Mouse (Mus musculus) spleen, adult 2 months (tissue): Measurements from ENCODE around the gene Vegfb. TPM values are rescaled to one million over a fixed set of nuclear protein-coding genes. Genes with fewer than 3 reads are reported as not detected.
"Not testable (repeated sequence)": the region's sequence is repeated elsewhere in the genome, so short reads cannot be mapped to it uniquely, and the experiment has no call there.

Experiments used
- DNase-seq, 2 experiments: peaks; one replicate each; pipeline versions ENCODE4 v3.0.0 to v3.0.0-alpha.2; 2012 to 2021; ENCODE audit warnings: low spot score in 2 of 2, low read depth in 1 of 2
- H3K27ac ChIP-seq: fragments of 200-500 bp; 2 replicates; pipeline ENCODE4 v1.5.1; 2012; ENCODE audit warnings: low read length, inconsistent platforms; ENCODE audit not compliant: insufficient read depth
- H3K27me3 ChIP-seq: fragments of 200-500 bp; 2 replicates; pipeline ENCODE4 v1.6.1; 2012; ENCODE audit warnings: mild to moderate bottlenecking, moderate library complexity, low read length, inconsistent platforms; ENCODE audit not compliant: control insufficient read depth, insufficient read depth
- H3K36me3 ChIP-seq: fragments of 200-500 bp; 2 replicates; pipeline ENCODE4 v1.6.1; 2012; ENCODE audit warnings: mild to moderate bottlenecking, low read length, inconsistent platforms; ENCODE audit not compliant: control insufficient read depth, insufficient read depth
- H3K4me1 ChIP-seq: fragments of 200-500 bp; 2 replicates; pipeline ENCODE4 v1.6.1; 2011; ENCODE audit warnings: inconsistent platforms; ENCODE audit not compliant: control insufficient read depth, insufficient read depth, insufficient read length
- H3K4me3 ChIP-seq: fragments of 200-500 bp; 2 replicates; pipeline ENCODE4 v1.5.1; 2011; ENCODE audit warnings: mild to moderate bottlenecking, inconsistent platforms; ENCODE audit not compliant: insufficient read depth, insufficient read length; ENCODE audit errors: extremely low read depth
- CTCF ChIP-seq: fragments of 200-500 bp; IDR thresholded peaks from 2 replicates; pipeline ENCODE4 v1.5.1; 2011; ENCODE audit warnings: mild to moderate bottlenecking, inconsistent platforms; ENCODE audit not compliant: insufficient read depth, insufficient read length, insufficient replicate concordance; ENCODE audit errors: extremely low read depth
- POLR2A ChIP-seq: fragments of 200-500 bp; IDR thresholded peaks from 2 replicates; pipeline ENCODE4 v1.6.1; 2011; ENCODE audit warnings: low read depth, low read length, inconsistent platforms
- WGBS: fragments of 180-500 bp; shearing (Covaris S2); methylation state at CpG from one replicate; pipeline ENCODE4 v1.1.7; 2018; 5-methylcytosine and 5-hydroxymethylcytosine counted together
- polyA plus RNA-seq: library from polyadenylated mRNA; depleted of rRNA; stranded (reverse); fragments of >200 nt; gene quantifications from 2 replicates; pipeline ENCODE4 v1.2.3, GENCODE M21; 2012

Vegfb gene
- polyA plus RNA-seq, 1 experiment, result 20.7 TPM

DNA sequence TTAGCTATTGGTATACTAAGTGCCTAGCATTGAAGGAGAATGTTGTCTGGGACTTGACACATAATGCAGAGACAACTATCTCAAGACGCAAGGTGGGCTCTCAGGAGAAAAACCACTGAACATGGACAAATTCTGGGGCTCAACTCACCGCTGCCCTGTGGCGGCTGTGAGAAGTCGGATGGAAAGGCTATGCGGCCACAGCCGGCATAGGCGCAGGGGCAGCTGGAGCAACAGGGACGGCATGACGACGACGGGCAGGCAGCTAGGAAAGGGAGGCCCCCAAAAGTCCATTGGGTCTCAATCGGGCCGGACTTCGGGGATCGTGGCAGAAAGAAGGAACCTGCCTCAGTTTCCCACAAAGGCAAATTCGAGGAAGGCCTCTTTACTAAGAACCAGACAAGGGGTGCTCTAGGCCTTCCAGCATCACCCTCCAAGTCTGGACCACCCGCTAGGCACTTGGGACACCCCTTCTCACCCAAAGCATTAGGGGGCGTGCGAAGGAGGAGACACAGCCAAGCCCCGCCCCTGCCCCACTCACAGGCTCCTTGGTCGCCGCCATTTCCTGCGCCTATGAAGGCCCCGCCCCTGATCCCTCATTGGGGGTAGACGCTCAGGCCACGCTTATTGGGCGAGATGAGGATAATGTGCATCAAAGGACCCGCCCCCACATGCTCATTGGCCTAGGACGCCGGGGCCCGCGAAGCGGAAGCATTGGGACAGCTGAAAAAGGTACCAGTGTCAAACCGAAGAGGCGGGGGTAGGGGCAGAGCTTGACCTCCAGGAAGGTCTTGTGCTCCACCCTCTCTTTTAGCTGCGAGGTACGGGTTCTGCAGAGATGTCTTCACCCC lies 4.8 kb upstream of the Vegfb start, which contains the start of gene Dnajc4:
Gene Dnajc4 (minus strand): TSS at position 562 of the 848 bp plus-strand sequence.
- H3K4me1 ChIP-seq, result peaks cover 20% of the 10 kb centered on the region
- H3K27ac ChIP-seq, result peak within 1 kb of the TSS; percentile 26; the same call in 1 of the 2 replicates
- peak within 1 kb of the TSS; percentile 73 for H3K4me3 ChIP-seq
- WGBS, result under 1% methylated on average over 37 of the region's 37 CpGs
- no peaks in the 10 kb centered on the region for H3K36me3 ChIP-seq
- DNase-seq, result peak; percentile 95 to 97
- TF ChIP-seq CTCF (0 out of 2 replicates have a peak, but pooled peaks have one; percentile 7), POLR2A (peak; percentile 19)
- no peaks in the 10 kb centered on the region for H3K27me3 ChIP-seq

DNA sequence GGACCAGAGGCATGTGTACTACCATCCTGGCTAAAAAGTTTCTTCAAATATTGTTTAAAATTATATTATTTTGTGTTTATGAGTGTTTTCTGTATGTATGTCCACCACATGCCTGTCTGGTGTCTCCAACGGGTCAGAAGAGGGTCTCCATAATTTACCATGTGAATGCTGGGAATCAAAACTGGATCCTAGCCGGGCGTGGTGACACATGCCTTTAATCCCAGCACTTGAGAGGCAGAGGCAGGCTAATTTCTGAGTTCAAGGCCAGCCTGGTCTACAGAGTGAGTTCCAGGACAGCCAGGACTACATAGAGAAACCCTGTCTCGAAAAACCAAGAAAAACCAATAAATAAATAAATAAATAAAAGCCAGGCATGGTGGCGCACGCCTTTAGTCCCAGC lies 3.7 kb upstream of the Vegfb start:
- peaks cover 20% of the 10 kb centered on the region for H3K4me1 ChIP-seq
- 94% methylated on average over 6 of the region's 6 CpGs for WGBS
- H3K4me3 ChIP-seq, H3K27me3 ChIP-seq, H3K27ac ChIP-seq, DNase-seq, H3K36me3 ChIP-seq: not testable (repeated sequence)

GRCm38 (mm10) chr19:6990712-6991111 lies 3.3 kb upstream of the Vegfb start:
- Histone ChIP-seq H3K36me3 (no peaks in the 10 kb centered on the region), H3K27ac (no peak overlapping the region), H3K4me3 (no peak overlapping the region), H3K4me1 (peaks cover 20% of the 10 kb centered on the region), H3K27me3 (no peaks in the 10 kb centered on the region)
- DNase-seq, result no peak
- 86% methylated on average over 6 of the region's 6 CpGs for WGBS
- TF ChIP-seq CTCF (no peak), POLR2A (no peak)

DNA sequence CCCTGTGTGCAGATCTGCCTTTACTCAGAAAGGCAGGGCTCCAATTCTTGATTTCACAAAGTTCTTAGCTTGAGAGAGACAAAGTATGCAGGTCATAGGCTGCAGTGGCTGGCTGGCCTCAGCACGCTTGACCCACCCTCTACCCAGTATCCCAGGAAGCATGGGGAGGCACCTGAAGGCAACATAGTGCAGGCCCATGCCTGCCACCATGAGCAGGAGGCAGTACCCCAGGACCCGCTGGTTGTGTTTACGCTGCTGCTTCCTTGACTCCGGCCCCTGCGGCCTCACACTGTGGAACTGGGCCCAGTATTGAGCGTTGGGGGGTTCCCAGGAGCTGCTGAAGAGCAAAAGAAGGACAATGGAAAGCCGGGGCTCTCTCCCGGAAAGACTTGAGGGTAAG lies 1.8 kb upstream of the Vegfb start:
- H3K36me3 ChIP-seq, result no peaks in the 10 kb centered on the region
- DNase-seq, result no peak
- H3K27me3 ChIP-seq, result no peaks in the 10 kb centered on the region
- no peak overlapping the region for H3K27ac ChIP-seq
- WGBS, result 96% methylated on average over 8 of the region's 8 CpGs
- peaks cover 8% of the 10 kb centered on the region for H3K4me1 ChIP-seq
- no peak overlapping the region for H3K4me3 ChIP-seq
- no peak for TF ChIP-seq CTCF
- no peak for TF ChIP-seq POLR2A

GRCm38 (mm10) chr19:6987904-6988285 lies 444 bp upstream of the Vegfb start:
- Histone ChIP-seq H3K4me3 (peak overlapping the region; percentile 75), H3K4me1 (peaks cover 5% of the 10 kb centered on the region), H3K36me3 (no peaks in the 10 kb centered on the region), H3K27ac (no peak overlapping the region), H3K27me3 (no peaks in the 10 kb centered on the region)
- no peak for DNase-seq
- TF ChIP-seq CTCF, result no peak
- TF ChIP-seq POLR2A, result no peak
- 14% methylated on average over 8 of the region's 8 CpGs for WGBS

- Histone ChIP-seq H3K36me3 (no peaks in the 10 kb centered on the region), H3K27ac (no peak overlapping the region), H3K4me1 (peaks cover 4% of the 10 kb centered on the region), H3K27me3 (no peaks in the 10 kb centered on the region), H3K4me3 (no peak overlapping the region)
- WGBS, result 84% methylated on average over 10 of the region's 10 CpGs
- no peak for DNase-seq
- TF ChIP-seq CTCF (no peak), POLR2A (no peak)
Measured at GRCm38 (mm10) chr19:6985951-6986708, 1.3 kb downstream of the Vegfb start.
